Mouse (Mus musculus): ENCODE data around the gene March9.

March9 gene

DNA sequence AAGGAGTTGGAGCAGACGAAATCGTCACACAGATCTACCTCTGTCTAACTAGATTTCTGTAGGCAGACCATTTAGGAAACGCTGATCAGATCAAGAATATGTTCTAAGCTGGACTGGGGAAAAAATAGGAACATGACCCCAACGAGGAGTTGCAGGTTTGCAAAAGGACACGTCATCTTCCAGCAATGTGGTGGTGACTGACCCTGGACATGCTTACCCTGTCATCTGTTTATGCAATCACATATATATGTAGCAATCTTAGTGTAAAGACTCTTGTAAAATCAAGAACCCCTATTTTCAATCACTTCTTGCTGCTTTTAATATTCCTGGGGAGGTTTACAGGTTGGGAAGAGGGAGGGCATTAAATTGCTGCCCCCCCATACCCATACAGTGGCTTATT lies 2.5 kb upstream of the March9 start:
- DNase-seq = peak; percentile 39

- peak; percentile 55 for DNase-seq
Observed at GRCm38 (mm10) chr10:127062101-127062500, 2.1 kb upstream of the March9 start.

DNA sequence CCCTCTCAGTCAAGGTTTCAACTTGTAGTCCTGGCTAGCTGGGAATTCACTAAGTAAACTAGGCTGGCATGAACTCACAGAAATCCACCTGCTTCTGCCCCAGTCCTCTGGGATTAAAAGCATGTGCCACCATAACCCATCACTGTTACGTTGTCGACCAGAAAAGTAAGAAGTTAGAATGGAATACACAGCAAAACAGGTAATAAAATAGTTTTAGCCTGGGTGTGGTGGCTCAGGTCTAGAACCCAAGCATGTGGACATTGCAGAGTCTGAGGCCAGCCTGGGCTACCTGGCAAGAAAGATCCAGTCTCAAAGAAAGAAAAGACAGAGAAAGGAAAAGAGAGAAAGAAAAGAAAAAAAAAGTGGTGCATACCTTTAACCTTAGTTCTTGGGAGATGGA lies 1.5 kb upstream of the March9 start:
- no peak for DNase-seq

DNA sequence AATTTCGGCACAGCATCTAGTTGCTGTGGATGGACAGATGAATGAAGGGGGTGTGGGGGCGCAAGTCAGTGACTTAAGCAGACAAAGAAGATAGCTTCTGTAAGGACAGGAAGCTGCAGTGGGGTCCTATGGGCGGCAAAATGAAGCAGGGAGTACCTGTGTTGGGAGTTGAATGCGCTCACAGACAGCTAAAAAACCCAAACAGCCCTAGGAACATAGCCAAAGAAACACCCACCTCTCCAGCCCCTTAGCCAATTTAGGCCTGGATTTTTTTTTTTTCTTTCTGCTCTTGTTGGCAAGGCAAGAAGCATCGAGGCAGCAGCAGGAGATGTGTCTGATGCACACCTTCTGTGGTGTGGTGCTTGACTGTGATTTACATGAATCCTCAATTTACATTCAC lies 1.1 kb upstream of the March9 start:
- peak; percentile 62 for DNase-seq

GRCm38 (mm10) chr10:127059174-127059967 lies 613 bp downstream of the March9 start:
- DNase-seq = peak; percentile 60

GRCm38 (mm10) chr10:127058708-127059107 lies 1.3 kb downstream of the March9 start:
- peak; percentile 54 for DNase-seq

DNA sequence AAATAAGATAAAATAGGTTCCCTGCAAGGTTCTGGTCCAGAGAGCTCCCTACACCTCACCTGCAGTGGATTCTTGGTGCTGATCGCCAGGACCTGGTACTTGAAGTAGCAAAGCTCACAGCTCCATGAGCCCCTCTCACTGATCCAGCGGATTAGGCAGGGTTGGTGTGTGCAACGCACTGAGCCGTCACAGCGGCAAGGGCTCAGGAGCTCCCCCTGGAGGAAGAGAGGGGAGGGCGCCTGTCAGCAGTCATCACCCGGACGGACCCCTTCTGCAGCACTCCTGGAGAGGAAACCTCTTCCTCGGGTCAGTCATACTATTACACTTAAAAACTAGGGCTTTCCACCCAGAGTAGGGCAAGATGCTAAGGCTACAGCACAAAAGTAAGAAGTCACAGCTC lies 1.8 kb downstream of the March9 start:
- DNase-seq = peak; percentile 76

- peak; percentile 56 for DNase-seq
Observed at GRCm38 (mm10) chr10:127056490-127056889, 3.5 kb downstream of the March9 start.

DNA sequence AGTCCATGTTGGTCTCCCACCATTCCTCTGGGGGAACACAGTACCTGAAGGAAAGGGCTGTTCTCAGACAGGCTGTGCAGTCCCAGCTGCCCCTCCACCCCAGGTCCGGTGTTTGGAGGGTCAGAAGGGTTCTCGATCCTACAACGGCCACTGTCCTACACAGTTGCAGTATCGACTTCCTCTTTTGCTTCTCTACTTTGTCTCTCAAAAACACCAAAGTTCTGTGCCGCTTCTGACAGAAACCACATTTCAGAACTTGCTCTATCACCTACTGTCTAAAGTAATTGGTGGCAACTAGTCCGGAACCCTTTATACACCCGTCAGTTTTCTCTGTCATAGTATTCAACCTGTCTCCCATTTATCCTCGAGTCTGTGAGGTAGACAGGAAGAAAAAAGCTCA lies 4.6 kb downstream of the March9 start:
- DNase-seq = no peak

GRCm38 (mm10) chr10:127054646-127055045 lies 5.3 kb downstream of the March9 start:
- no peak for DNase-seq

DNA sequence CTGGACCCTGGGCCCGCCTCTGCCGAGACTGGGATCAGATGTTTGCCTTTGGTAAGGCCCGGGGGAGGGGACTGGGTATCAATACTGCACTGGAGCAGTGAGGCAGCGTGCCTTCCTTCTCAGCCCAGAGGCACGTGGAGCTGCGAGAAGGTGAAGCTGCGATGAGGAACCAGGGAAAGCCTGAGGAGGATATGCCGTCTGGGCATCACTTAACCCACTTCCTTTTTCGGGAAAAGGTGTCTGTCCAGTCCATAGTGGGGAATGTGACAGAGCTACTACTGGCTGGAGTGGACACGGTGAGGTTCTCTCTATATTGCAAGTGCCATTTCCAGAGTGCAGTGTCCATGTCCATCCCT lies 9.9 kb downstream of the March9 start:
- no peak for DNase-seq

DNA sequence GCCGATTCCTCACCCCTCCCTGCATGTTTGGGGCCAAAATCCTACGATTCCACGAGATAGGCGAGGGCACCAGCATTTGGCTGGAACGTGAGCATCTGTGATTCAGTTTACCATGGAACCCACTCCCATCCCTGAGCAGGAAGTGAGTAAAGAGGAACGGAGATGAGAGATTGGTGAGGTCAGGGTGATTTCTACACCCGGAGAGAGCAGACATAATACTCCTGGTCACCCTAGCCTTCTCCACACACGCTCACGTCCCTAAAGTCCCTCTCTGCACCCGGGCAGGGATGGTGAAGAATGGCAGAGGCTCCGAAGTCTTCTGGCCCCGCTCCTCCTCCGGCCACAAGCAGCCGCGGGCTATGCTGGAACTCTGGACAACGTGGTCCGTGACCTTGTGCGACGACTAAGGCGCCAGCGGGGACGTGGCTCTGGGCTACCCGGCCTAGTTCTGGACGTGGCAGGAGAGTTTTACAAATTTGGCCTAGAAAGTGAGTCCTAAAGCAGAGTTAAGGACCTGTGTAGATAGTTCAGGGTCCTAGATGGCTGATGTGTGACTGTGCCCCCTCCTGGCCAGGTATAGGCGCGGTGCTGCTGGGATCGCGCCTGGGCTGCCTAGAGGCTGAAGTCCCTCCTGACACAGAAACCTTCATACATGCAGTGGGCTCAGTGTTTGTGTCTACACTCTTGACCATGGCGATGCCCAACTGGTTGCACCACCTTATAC lies 10.4 kb downstream of the March9 start:
- DNase-seq = no peak

- DNase-seq = no peak
Observed at GRCm38 (mm10) chr10:127048608-127049394, 11.2 kb downstream of the March9 start.

DNA sequence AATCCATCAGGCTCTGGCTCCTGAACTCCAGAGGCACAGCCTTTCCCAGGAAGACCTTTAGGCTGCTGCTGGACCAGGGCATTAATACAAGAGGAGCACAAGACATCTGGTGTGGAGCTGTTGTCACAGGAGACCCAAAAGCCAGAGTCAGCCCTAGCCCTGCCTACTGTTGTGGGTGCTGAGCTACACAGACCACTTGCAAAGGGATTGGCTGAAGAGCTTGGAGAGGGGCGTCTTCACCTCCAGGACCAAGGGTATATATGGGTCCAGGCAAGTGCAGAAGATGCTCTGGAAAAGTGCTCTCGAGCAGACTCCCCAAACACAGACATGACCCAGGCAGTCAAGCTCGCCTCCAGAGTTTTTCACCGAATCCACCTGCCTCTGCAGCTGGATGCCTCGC lies 12.0 kb downstream of the March9 start, which contains the start of gene Cyp27b1:
TSS of gene Cyp27b1 (plus strand) at position 297 of the 400 bp plus-strand sequence.
- DNase-seq = no peak

- DNase-seq = no peak
Observed at GRCm38 (mm10) chr10:127043187-127043586, 16.8 kb downstream of the March9 start.

GRCm38 (mm10) chr10:127042468-127043115 lies 17.4 kb downstream of the March9 start:
- DNase-seq = no peak

- peak; percentile 84 for DNase-seq
Observed at GRCm38 (mm10) chr10:127041774-127042338, 18.1 kb downstream of the March9 start.

DNA sequence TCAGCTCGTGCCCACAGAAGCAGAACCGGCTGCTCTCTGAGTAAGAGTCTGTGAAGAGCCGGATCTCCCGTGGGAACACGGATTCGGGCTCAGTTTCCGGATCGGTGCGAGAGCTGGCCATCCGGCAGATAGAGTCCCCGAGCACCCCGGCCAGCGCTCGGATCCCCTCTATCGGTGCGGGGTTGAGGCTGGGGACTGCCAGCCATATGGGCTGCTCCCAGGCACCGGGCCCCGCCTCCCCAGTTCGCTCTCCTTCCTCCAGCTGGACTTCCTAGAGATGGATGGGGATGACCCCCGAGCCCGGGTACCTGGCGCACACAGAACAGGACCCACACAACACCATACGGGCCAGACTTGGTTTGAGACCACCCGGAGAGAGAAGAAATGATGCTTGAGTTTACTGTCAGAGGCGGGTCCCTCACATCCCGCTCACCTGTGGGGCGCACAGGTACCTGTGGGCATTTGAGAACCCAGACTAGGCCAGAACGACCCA lies 18.7 kb downstream of the March9 start, which contains the start of the genes Mettl1 and Eef1akmt3:
TSS of gene Mettl1 (plus strand) at position 141 of the 493 bp plus-strand sequence.
TSS of gene Eef1akmt3 (minus strand) at position 240 of the 493 bp plus-strand sequence.
- DNase-seq = no peak

DNA sequence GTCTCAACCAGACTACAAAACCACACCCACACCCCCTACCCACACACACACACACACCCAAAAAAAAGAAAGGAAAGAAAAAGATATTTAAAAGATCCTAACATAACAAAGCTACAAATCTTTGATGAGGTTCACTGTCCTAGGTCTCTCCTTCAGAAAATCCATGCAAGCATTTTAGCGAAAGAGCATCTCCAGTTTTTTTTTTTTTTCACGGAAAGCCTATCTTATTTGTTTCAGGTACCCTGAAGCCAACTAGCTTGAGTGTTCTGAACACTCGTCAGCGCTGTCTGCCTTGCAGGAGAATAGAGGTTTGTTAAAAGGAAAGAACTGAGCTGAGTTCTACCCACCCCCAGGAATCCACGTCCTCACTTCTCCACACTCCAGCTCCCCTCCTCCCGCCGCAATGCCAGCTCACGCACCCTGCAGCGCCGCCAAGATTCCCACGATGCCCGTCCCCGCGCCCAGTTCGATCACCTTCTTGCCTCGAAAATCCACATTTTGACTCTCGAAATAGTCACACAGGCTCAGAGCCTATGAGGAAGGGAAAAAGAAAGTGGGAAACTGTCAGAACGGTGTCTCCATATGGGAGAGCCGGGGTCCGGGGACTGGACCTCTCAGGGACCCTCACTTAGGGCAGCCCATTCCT lies 19.3 kb downstream of the March9 start:
- DNase-seq = no peak

DNA sequence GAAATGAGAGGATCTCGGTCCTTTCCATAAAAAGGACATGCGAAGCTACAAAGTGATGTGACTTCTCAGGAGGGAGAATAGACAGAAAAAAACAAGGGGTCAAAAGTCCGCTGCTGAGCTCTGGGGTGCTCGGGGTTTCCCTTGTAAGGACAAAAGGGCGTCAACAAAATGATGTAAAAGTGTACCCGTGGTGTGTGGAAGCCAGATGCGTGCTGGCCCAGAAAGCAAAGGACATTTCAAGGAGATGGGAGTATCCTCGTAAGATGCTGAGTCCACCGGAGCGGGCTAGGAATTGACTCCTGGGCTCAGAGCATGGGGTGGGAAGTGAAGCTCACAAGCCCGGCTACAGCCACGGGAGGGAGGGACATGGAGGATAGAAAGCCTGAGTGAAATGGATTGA lies 22.3 kb downstream of the March9 start:
- DNase-seq = no peak

DNA sequence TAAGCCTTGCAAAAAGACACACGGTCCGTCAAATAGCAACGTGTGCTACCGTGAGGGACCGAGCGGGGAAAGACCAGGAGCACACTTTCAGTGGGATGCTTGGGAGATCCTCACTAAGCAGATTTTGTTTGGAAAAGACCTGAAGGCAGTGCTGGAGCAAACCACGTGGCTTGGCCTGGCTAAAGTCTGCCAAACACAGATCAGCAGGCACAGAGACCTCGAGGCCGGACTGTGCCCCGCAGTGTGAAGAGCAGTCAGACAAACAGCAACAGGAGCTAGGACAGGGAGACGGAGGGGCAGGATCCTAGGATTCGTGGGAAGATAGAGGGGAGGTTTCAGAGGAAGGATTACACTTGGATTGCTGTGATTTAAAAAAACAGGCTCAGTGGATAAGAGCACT lies 23.7 kb downstream of the March9 start:
- no peak for DNase-seq

DNA sequence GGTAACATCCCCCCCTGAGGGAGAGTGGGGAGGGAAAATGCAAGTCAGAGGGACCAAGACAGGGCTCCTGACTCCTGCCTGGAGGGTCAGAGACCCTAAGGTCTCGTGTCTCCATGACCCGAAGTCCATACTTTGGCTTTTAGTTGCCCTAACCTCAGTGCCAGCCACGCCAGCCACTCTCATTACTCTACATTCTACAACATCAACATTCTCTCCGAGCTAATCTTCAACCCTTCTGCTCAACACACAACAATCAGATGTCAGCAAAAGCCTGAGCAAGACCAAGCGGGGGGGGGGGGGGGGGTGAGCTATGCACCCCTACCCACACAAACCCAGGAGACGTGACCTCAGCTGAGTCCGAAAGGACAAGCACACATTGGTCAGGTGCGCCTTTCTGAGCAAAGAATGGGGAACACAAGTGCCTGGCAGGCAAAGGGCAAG lies 26.7 kb downstream of the March9 start:
- DNase-seq = no peak

Data from cerebellum, adult 11-12 months (tissue).